Mouse (Mus musculus) stomach, postnatal 0 days (tissue): ENCODE measurements at regions not wholly inside any gene's neighbourhood (a gene's known extent, or its start where the extent isn't known, plus 50 kb on each side); places are given as distances from the start of the nearest gene placed in this dataset.

Experiments used
- ATAC-seq: fragments of 200-750 bp; cut with Nextera tagmentation; 2 replicates; pipeline ENCODE4 v1.8.0; 2017; ENCODE audit not compliant: low FRiP score, low TSS enrichment
- DNase-seq: peaks from one replicate; pipeline ENCODE4 v3.0.0-alpha.2; 2016; ENCODE audit warnings: low spot score
- H3K27ac ChIP-seq: fragments of 300-500 bp; sonication (generic); replicated peaks from 2 replicates; pipeline ENCODE4 v1.5.1; 2014; ENCODE audit warnings: mild to moderate bottlenecking, control low read depth
- H3K27me3 ChIP-seq: fragments of 300-500 bp; sonication (generic); 2 replicates; pipeline ENCODE4 v1.6.1; 2014; ENCODE audit warnings: low read length; ENCODE audit not compliant: control insufficient read depth, insufficient read depth
- H3K36me3 ChIP-seq: fragments of 300-500 bp; sonication (generic); 2 replicates; pipeline ENCODE4 v1.6.1; 2014; ENCODE audit warnings: low read length, mixed read lengths; ENCODE audit not compliant: control insufficient read depth, insufficient read depth
- H3K4me1 ChIP-seq: fragments of 300-500 bp; sonication (generic); replicated peaks from 2 replicates; pipeline ENCODE4 v1.6.1; 2014; ENCODE audit warnings: antibody characterized with exemption; ENCODE audit not compliant: control insufficient read depth, insufficient read depth
- H3K4me2 ChIP-seq: fragments of 300-500 bp; sonication (generic); replicated peaks from 2 replicates; pipeline ENCODE4 v1.6.1; 2014; ENCODE audit warnings: low read depth, mild to moderate bottlenecking, control low read depth, moderate library complexity
- H3K4me3 ChIP-seq: fragments of 300-500 bp; sonication (generic); 2 replicates; pipeline ENCODE4 v1.5.1; 2014; ENCODE audit warnings: low read depth, low read length, control low read depth
- H3K9ac ChIP-seq: fragments of 300-500 bp; sonication (generic); 2 replicates; pipeline ENCODE4 v1.6.1; 2014; ENCODE audit warnings: mild to moderate bottlenecking, low read length, control low read depth, mixed read lengths
- H3K9me3 ChIP-seq: fragments of 300-500 bp; sonication (generic); 2 replicates; pipeline ENCODE4 v1.6.1; 2016; ENCODE audit warnings: low read length; ENCODE audit not compliant: control insufficient read depth
- CTCF ChIP-seq: IDR thresholded peaks from 2 replicates; pipeline ENCODE4 v1.5.1; 2016; ENCODE audit warnings: antibody characterized with exemption, low read depth, mild to moderate bottlenecking, moderate library complexity
- EP300 ChIP-seq: optimal IDR thresholded peaks from 2 replicates; pipeline ENCODE3; 2016; ENCODE audit warnings: antibody characterized with exemption
- WGBS: fragments of 180-500 bp; shearing (Covaris S2); extraction: QIAGEN DNeasy Blood & Tissue Kit; methylation state at CpG from one replicate; pipeline ENCODE4 v1.1.7; 2014; 5-methylcytosine and 5-hydroxymethylcytosine counted together

GRCm38 (mm10) chr15:45453797-45454196 is 5319.6 kb downstream of the 9330182O14Rik start:
- H3K4me1 ChIP-seq: no peaks in the 10 kb centered on the region
- H3K9ac ChIP-seq: no peak overlapping the region
- no peaks in the 10 kb centered on the region for H3K36me3 ChIP-seq
- DNase-seq (no peak), ATAC-seq (no peak)
- H3K9me3 ChIP-seq: no peaks in the 10 kb centered on the region
- no peak overlapping the region for H3K4me3 ChIP-seq
- 65% methylated on average over 1 of the region's 1 CpGs for WGBS
- no peaks in the 10 kb centered on the region for H3K27me3 ChIP-seq
- no peak for TF ChIP-seq EP300
- no peak for TF ChIP-seq CTCF
- H3K27ac ChIP-seq: no peak overlapping the region
- no peak overlapping the region for H3K4me2 ChIP-seq

- no peak for DNase-seq
- no peak for ATAC-seq
- Histone ChIP-seq H3K27ac (no peak overlapping the region), H3K9ac (no peak overlapping the region), H3K4me2 (no peak overlapping the region), H3K4me1 (no peaks in the 10 kb centered on the region), H3K4me3 (no peak overlapping the region), H3K36me3 (no peaks in the 10 kb centered on the region), H3K27me3 (no peaks in the 10 kb centered on the region), H3K9me3 (no peaks in the 10 kb centered on the region)
- TF ChIP-seq EP300 (no peak), CTCF (no peak)
- 44% methylated on average over 1 of the region's 1 CpGs for WGBS
Observed at GRCm38 (mm10) chr15:45470425-45470824, 5336.3 kb downstream of the 9330182O14Rik start.

GRCm38 (mm10) chr15:45473191-45473590 is 5339.0 kb downstream of the 9330182O14Rik start:
- TF ChIP-seq EP300 (no peak), CTCF (no peak)
- H3K4me3 ChIP-seq: no peak overlapping the region
- DNase-seq (no peak), ATAC-seq (no peak)
- no peak overlapping the region for H3K9ac ChIP-seq
- no peaks in the 10 kb centered on the region for H3K4me1 ChIP-seq
- H3K27ac ChIP-seq: no peak overlapping the region
- no peaks in the 10 kb centered on the region for H3K36me3 ChIP-seq
- H3K9me3 ChIP-seq: no peaks in the 10 kb centered on the region
- WGBS: 90% methylated on average over 1 of the region's 1 CpGs
- no peaks in the 10 kb centered on the region for H3K27me3 ChIP-seq
- H3K4me2 ChIP-seq: no peak overlapping the region

GRCm38 (mm10) chr15:45510271-45510670 is 5376.1 kb downstream of the 9330182O14Rik start:
- Histone ChIP-seq H3K27ac (no peak overlapping the region), H3K36me3 (no peaks in the 10 kb centered on the region), H3K4me3 (no peak overlapping the region), H3K9ac (no peak overlapping the region), H3K4me1 (no peaks in the 10 kb centered on the region), H3K4me2 (no peak overlapping the region), H3K27me3 (no peaks in the 10 kb centered on the region), H3K9me3 (no peaks in the 10 kb centered on the region)
- WGBS: 57% methylated on average over 3 of the region's 3 CpGs
- no peak for DNase-seq
- no peak for ATAC-seq
- TF ChIP-seq CTCF (peak; percentile 13; the same call in 1 of the 2 replicates), EP300 (no peak)
